Mouse (Mus musculus) cerebellum, adult 11 months (tissue): Measurements from ENCODE around the gene St3gal5.
A peak's percentile ranks its signal among the peaks of the same experiment; 100 is the strongest.

Source experiments
- DNase-seq: peaks from one replicate; pipeline ENCODE4 v3.0.0; 2022

Gene St3gal5

GRCm38 (mm10) chr6:72098021-72098655, 746 bp downstream of the St3gal5 start:
- DNase-seq, result peak; percentile 42

- peak; percentile 43 for DNase-seq
Observed at GRCm38 (mm10) chr6:72098691-72099090, 1.3 kb downstream of the St3gal5 start.

GRCm38 (mm10) chr6:72099281-72099680, 1.9 kb downstream of the St3gal5 start:
- DNase-seq, result no peak

GRCm38 (mm10) chr6:72100171-72100570, 2.8 kb downstream of the St3gal5 start:
- DNase-seq, result no peak

- no peak for DNase-seq
Observed at GRCm38 (mm10) chr6:72100939-72101338, 3.5 kb downstream of the St3gal5 start.

DNA sequence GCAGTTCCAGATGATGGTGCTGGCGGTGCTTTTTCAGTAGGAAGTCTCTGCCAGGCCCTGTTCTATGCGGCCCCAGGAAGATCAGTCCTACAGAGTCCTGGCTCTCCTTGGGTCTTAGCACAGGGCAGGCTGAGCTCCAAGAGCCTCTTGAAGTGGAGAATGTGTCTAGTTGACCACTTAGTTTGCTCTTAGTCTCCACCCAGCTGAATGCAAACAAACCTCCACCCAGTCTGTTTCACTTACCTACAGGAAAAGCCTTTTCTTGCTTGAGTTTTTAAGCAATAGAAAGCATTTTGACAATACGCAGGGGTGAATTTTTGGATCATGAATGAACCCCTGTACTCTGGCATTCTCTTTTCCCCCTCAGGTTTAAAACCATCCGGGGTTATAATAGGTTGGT, 4.0 kb downstream of the St3gal5 start:
- no peak for DNase-seq

GRCm38 (mm10) chr6:72102066-72102465, 4.7 kb downstream of the St3gal5 start:
- no peak for DNase-seq

- no peak for DNase-seq
Observed at GRCm38 (mm10) chr6:72104534-72104933, 7.1 kb downstream of the St3gal5 start.

DNA sequence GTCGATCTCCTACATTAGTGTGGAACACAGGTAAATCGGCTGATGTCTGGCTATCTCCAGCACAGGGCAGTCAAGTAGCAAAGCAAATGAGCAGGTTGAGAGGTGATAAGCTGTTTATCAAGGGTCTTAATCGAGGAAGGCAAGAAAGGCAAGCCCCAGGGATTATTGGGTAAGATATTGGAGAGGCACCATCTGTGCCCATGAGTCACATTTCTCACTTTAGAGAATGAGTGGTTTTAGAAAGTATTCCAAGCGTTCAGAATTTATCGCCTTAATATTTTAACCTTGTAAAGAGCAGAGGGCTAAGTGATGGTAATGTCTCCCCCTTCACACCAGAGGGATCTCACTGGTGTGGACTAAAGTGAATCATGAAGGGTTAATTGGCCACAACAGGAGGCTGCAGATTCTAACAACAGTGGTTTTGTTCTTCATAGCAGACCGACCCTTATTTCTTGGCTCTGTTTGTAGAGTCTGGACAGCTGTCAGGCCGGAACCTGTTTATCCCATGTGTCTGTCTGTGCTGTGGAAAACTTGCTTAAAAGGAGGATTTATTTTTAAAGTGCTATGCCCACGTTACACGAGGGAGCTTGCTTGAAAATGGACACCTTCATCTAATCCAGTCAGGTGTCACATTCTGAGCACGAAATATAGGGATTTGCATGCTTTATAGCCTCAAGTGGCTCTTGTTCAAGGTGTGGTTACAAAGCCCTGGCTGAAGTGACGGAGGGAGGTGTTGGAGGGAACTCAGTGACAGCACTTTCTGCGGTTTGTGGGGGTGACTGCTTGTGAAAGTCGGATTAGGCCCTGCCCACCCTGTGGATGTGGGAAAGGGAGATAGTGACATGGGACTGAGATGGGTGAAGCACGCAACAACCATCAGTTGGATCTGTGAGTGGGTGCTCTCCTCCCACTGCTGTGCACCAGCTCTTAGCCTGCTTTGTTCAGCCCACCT, 11.8 kb downstream of the St3gal5 start:
- no peak for DNase-seq

DNA sequence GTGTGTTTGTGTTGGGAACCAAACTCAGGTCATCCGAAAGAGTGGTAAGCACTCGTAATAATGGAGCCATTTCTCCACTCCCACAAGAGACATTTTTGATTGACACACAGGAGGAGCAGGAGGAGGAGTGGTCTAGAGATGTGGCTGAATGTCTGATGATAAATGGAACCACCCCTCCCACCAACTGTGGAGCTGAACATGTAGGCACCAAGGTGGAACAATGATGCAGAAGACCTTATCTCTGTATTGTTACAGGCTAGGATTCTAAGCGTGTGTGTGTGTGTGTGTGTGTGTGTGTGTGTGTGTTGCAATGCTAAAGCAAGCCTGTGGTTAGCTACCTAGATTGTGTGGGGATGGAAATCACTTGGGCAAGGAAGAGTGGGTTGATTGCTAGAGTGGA, 13.2 kb downstream of the St3gal5 start:
- DNase-seq, result no peak

DNA sequence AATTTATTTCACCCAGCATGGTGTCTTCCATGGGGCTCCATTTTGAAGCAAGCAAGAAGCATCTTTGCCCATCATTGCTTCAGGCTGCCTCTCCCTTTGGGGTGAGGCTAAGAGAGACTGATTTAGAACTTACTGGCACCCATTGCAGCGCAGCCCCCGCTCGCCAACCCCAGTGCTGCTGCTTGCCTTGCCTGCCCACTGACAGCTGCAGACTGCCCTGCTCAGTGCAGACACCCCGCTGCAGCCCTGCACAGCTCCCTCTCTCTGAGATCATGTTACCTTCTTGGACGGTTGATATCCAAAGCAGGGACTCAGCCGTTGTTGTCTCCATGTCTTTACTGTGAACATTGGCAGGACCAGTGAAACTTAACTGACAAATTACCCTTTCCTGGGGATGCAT, 15.2 kb downstream of the St3gal5 start:
- no peak for DNase-seq

GRCm38 (mm10) chr6:72113093-72113702, 15.8 kb downstream of the St3gal5 start:
- no peak for DNase-seq

DNA sequence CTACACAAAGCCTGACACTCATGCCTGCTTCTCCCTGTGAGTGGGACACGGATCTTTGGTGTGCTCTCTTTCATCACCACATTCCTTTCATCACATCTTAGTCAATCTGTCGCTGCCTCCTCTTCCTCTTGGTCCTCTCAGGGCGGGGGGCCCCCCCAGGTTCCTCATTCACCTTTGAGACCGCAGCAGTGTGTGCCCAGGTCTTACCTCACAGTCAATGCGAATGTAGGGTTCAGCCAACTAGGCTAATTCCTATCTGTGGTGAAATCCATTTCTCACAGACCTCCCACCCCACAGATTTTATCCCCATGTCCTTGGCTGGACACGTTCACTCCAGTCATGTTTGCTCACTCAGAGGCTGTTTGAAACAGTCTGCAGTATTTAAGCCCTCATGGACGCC, 17.5 kb downstream of the St3gal5 start:
- no peak for DNase-seq

DNA sequence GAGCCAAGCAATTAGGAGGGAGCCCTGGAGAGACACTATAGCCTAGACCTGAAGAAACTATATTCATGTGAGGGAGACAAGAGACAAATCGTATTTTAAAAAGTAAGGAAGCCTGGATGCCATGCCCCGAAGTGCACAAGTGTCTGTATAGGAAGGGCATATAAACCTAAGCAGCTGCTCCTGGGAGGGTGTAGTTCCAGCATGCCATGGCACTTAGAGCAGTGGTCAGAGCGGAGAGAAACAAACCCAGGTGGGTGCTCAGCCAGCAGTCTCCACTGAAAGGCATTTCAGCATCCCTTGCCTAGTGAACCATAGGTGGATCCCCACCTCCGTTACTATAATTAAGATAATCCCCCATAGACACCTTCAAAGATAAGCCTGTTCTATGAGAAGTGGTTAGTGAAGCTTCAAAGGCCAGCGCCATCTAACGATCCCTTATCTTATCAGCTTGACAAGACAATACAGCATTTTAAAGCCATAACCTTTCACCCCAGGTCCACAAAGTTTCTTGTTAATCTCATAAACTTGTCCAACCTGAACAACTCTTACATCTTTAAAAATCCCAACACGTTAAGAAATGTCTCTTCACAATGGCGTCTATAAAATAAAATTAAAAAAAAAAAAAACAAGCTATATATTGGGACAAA, 20.1 kb downstream of the St3gal5 start:
- no peak for DNase-seq

- no peak for DNase-seq
Observed at GRCm38 (mm10) chr6:72119870-72120269, 22.5 kb downstream of the St3gal5 start.

DNA sequence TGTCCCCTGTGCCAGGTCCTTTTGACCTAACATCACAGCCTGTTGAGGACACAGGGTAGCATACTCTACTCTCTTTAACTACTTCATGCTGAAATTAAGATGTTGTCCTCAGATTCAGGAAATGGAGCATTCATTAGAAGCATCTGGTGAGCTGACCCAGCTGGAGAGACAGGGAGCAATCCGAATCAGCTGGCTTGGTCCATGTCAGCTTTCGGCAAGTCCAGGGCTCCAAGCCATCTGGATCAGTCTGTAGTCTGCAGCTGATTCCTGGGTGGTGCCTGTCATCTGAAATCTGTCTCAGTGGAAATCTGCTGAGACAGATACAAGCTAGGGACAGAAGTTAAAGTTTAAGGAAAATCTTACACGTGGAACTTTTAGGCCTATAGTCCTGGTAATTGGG, 23.9 kb downstream of the St3gal5 start:
- no peak for DNase-seq

- DNase-seq, result no peak
Observed at GRCm38 (mm10) chr6:72122515-72122914, 25.1 kb downstream of the St3gal5 start.

DNA sequence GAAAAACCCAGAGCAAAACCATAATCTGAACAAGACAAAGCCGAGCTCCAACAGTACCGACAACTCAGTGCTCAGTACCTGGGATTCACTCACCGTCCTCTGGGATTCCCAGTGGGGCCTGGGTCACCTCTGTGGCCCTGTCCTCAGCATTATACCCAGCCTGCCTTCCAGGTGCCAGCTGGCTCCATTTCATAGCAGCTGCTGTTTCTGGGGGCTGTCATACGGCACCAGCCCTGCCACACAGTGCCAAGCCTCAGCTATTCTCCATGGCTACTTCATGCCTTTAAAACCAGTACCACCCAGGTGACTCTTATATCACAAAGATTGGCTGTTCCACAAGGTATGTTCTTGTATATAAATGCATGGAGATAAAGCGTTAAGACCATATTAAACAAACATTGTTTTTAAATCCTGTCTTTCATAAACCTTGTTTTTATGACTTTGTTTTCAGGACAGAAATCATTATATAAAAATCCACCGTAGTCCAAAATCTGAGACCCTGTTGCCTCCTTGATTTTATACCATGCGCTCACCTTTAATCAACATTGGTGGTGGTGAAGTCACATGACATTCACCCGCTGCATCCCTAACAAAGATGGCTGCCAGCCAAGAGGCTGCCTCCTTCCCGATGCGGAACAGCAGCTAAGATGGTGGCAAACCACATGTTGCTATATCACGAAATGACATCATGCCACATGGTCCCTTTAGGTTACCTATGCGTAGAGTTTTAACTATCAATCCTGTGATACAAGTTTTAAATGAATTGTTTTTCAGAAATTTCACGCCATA, 27.1 kb downstream of the St3gal5 start:
- DNase-seq, result no peak

DNA sequence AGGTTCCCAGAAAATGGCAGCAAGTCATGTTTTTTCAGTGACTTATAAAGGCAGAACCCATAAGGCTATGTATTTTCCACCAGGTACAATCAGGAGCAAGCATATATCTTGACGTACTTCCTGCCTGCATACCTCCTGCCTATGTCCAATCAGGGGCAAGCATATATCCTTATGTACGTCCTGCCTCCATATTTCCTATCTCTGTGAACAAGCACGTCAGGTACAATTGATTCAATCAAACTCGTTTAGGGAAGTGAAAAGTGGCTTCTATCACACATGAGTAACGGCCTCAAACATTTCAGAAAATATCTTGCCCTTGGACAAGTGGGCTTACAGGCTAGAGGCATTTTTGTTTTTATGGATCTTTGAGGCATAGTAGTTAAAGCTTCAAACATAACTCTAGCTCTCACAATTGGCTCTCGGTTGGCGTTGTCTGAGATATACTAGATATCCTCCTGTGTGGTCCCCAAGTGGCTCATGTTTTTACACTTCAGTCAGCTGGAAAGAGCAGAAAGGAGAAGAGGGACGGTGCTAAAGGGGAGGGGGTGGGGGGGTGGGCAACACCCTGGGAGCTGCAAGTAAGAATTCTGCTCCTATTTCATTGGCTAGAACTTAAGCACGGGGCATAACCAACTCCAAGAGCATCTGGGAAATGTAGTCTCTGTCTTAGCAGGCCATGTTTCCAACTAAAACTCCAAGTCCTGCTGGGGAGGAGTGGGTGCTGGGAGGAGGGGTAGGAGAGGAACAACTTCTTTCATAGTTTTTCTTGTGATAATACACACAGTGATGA, 28.9 kb downstream of the St3gal5 start:
- no peak for DNase-seq

DNA sequence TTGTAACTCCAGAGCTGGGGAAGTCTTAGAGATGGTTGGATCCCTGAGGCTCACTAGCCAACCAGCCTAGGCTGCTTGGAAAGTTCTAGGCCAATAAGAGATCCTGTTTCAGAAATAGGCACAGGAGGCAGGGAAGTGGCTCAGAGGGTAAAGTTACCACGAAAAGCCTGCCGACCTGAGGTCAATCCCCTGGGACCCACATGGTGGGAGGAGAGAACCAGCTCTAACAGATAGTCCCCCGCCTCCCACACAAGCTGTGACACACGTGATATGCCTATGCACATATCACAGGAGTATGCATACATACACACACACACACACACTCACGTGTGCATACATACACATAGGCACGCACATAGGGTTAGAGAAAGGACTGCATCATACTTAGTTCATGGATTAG, 32.7 kb downstream of the St3gal5 start:
- DNase-seq, result no peak

- DNase-seq, result no peak
Observed at GRCm38 (mm10) chr6:72132671-72133214, 35.4 kb downstream of the St3gal5 start.
